ENCODE assay signal across 14 mouse cellular contexts in the genomic region with DNA sequence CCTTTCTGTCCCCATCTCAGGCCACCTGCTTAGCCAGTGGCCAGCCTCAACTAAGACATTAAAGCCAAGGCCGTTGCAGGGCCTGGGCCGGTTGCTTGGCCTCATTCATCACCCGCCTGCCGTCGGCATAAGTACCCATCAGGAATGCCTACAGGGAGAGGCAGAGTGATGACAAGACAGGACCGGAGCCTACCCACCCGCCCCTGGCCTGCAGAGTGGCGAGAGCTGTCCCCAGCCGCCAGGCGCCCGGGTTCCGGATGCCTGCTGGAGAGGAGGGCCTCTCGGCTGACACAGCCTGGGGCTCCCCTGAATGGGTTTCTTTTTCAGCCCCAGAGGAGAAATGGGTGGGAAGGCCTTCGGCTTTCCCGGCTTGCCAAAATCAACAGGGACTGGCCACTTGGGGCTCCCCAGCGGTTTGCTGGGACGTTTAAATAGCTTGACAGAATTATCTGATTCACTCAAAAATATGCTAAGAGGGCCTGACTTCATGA. TPM values are rescaled to one million over a fixed set of nuclear protein-coding genes. Genes with fewer than 3 reads are reported as not detected.
DNase-seq lines count a peak whose midpoint lies in the region; ATAC-seq and TF ChIP-seq lines count a peak whose summit lies in the region.
"Had no signal": no experiment of that assay in that cellular context is flagged by ENCODE, and none has a peak within 500 bp of the region (broad histone marks: within the 10 kb centered on the region; RNA-seq: fewer than 3 reads in every experiment).

No protein-coding gene starts in this region.

- no peak for DNase-seq in heart, adult 2 months
- no peak for DNase-seq in embryonic facial prominence, embryonic 10.5 days (ENCODE audit: low spot score)
- DNase-seq in heart, postnatal 4 days: peak; percentile 25
- DNase-seq in urinary bladder, postnatal 36 days (ENCODE audit: low spot score in 2 of 2): no peak
- DNase-seq in embryo, embryonic 9.5 days (ENCODE audit: extremely low spot score): no peak

- TF ChIP-seq POLR2A in heart, adult 2 months (IDR thresholded peaks at IDR 0.05; ENCODE audit: insufficient read depth, low read depth, low read length): no peak

- peaks cover 15% of the 10 kb centered on the region for H3K4me1 ChIP-seq in heart, embryonic 11.5 days (ENCODE audit: control insufficient read depth, insufficient read depth, low read length)
- no peaks in the 10 kb centered on the region for H3K4me1 ChIP-seq in heart, adult 2 months (ENCODE audit: control insufficient read depth, insufficient read depth, low read length)
- peaks cover 52% of the 10 kb centered on the region for H3K4me1 ChIP-seq in embryonic facial prominence, embryonic 10.5 days
- H3K4me1 ChIP-seq in limb, embryonic 13.5 days: peaks cover 67% of the 10 kb centered on the region
- H3K4me1 ChIP-seq: intestine, embryonic 15.5 days; liver, embryonic 12.5 days had no signal

- no peak overlapping the region for H3K27ac ChIP-seq in heart, embryonic 11.5 days (ENCODE audit: low read depth, low read length)
- H3K27ac ChIP-seq in heart, adult 2 months: no peak overlapping the region
- peak overlapping the region; percentile 37; the same call in 1 of the 2 replicates for H3K27ac ChIP-seq in embryonic facial prominence, embryonic 10.5 days (replicated peaks)
- H3K27ac ChIP-seq in limb, embryonic 13.5 days: peak overlapping the region; percentile 52; the same call in 1 of the 2 replicates
- H3K27ac ChIP-seq: intestine, embryonic 15.5 days; liver, embryonic 12.5 days; macrophage; midbrain, embryonic 15.5 days had no signal

- 35% methylated on average over 17 of the region's 17 CpGs for WGBS in heart, embryonic 11.5 days (ENCODE audit: insufficient replicate concordance)
- 63% methylated on average over 17 of the region's 17 CpGs for WGBS in heart, adult 2 months
- WGBS in embryonic facial prominence, embryonic 10.5 days: 77% methylated on average over 17 of the region's 17 CpGs
- WGBS in limb, embryonic 13.5 days: 47% methylated on average over 17 of the region's 17 CpGs

- no peak overlapping the region for H3K9ac ChIP-seq in heart, embryonic 11.5 days (ENCODE audit: low read depth, low read length)
- no peak overlapping the region for H3K9ac ChIP-seq in heart, adult 2 months (ENCODE audit: low read depth, low read length)
- H3K9ac ChIP-seq in limb, embryonic 13.5 days: no peak overlapping the region
- H3K9ac ChIP-seq: intestine, embryonic 15.5 days; liver, embryonic 12.5 days; midbrain, embryonic 15.5 days had no signal

- no peak for TF ChIP-seq CTCF in heart, adult 2 months (IDR thresholded peaks at IDR 0.05)

- intact Hi-C loops in heart, adult 2 months (cut with DNase I): no loop called here

- H3K9me3 ChIP-seq in heart, embryonic 11.5 days (replicated peaks; ENCODE audit: control insufficient read depth, low read length): no peaks in the 10 kb centered on the region
- H3K9me3 ChIP-seq in embryonic facial prominence, embryonic 10.5 days: no peaks in the 10 kb centered on the region
- no peaks in the 10 kb centered on the region for H3K9me3 ChIP-seq in limb, embryonic 13.5 days
- H3K9me3 ChIP-seq: intestine, embryonic 15.5 days; liver, embryonic 12.5 days; midbrain, embryonic 15.5 days had no signal

- H3K79me2 ChIP-seq in heart, adult 2 months (replicated peaks; ENCODE audit: control insufficient read depth, insufficient read depth, low read length): no peaks in the 10 kb centered on the region

- ATAC-seq in heart, embryonic 11.5 days (replicated peaks; ENCODE audit: insufficient number of reproducible peaks, low FRiP score, low TSS enrichment): peak; percentile 41; the same call in 1 of the 2 replicates
- peak; percentile 63; the same call in 1 of the 2 replicates for ATAC-seq in limb, embryonic 13.5 days (ENCODE audit: low FRiP score, low read depth)
- ATAC-seq: intestine, embryonic 15.5 days; liver, embryonic 12.5 days; midbrain, embryonic 15.5 days had no signal

- H3K27me3 ChIP-seq in heart, embryonic 11.5 days (ENCODE audit: control insufficient read depth, insufficient read depth, low read length): no peaks in the 10 kb centered on the region; the same call in 1 of the 2 replicates
- H3K27me3 ChIP-seq in heart, adult 2 months (ENCODE audit: control insufficient read depth, insufficient read depth, low read length): no peaks in the 10 kb centered on the region; the same call in 1 of the 2 replicates
- peaks cover 70% of the 10 kb centered on the region for H3K27me3 ChIP-seq in embryonic facial prominence, embryonic 10.5 days (replicated peaks; ENCODE audit: low read depth, poor library complexity, severe bottlenecking)
- 0 out of 2 replicates have a peak, but pooled peaks cover 4% of the 10 kb centered on the region for H3K27me3 ChIP-seq in limb, embryonic 13.5 days
- H3K27me3 ChIP-seq: CH12.LX; intestine, embryonic 15.5 days; midbrain, embryonic 15.5 days had no signal

- no peak overlapping the region for H3K4me3 ChIP-seq in heart, embryonic 11.5 days (ENCODE audit: low read depth, low read length)
- no peak overlapping the region for H3K4me3 ChIP-seq in heart, adult 2 months
- no peak overlapping the region for H3K4me3 ChIP-seq in embryonic facial prominence, embryonic 10.5 days
- H3K4me3 ChIP-seq in limb, embryonic 13.5 days: no peak overlapping the region
- H3K4me3 ChIP-seq: erythroblast, embryonic 14.5 days; intestine, embryonic 15.5 days; liver, embryonic 12.5 days; midbrain, embryonic 15.5 days had no signal

- no peak overlapping the region; the same call in 1 of the 2 replicates for H3K4me2 ChIP-seq in heart, embryonic 11.5 days
- no peak overlapping the region for H3K4me2 ChIP-seq in limb, embryonic 13.5 days (replicated peaks)
- H3K4me2 ChIP-seq: intestine, embryonic 15.5 days; liver, embryonic 12.5 days; midbrain, embryonic 15.5 days had no signal

- H3K36me3 ChIP-seq in heart, embryonic 11.5 days (ENCODE audit: control insufficient read depth, insufficient read depth, low read length): no peaks in the 10 kb centered on the region
- H3K36me3 ChIP-seq in heart, adult 2 months (ENCODE audit: control insufficient read depth, insufficient read depth, low read length): no peaks in the 10 kb centered on the region
- no peaks in the 10 kb centered on the region for H3K36me3 ChIP-seq in embryonic facial prominence, embryonic 10.5 days (replicated peaks)
- H3K36me3 ChIP-seq in limb, embryonic 13.5 days: no peaks in the 10 kb centered on the region
- H3K36me3 ChIP-seq: intestine, embryonic 15.5 days; liver, embryonic 12.5 days; midbrain, embryonic 15.5 days had no signal

- no peak for TF ChIP-seq EP300 in heart, adult 2 months (IDR thresholded peaks at IDR 0.05; ENCODE audit: insufficient read depth, low read depth, low read length)

RNA-seq across cellular contexts. Expression of gene Dmrtb1, which starts 55.1 kb away (rescaled TPM):
- not detected in 2 replicates for polyA plus RNA-seq in heart, embryonic 11.5 days (2014; fragmentation: Nextera tagmentation; extraction: Ambion mirVana)
- not detected for total RNA-seq in heart, adult 2 months (2021)
- polyA plus RNA-seq in heart, adult 2 months (2012; rRNA removed): 0.31 and 0.38 TPM in 2 replicates
- polyA plus RNA-seq in embryonic facial prominence, embryonic 10.5 days (2016; fragmentation: Nextera tagmentation; extraction: Ambion mirVana): 2.3 and 3.1 TPM in 2 replicates
- total RNA-seq in heart, postnatal 4 days (2021): not detected
- 0.14 and 0.32 TPM in 2 replicates for polyA plus RNA-seq in limb, embryonic 13.5 days (2015; fragmentation: Nextera tagmentation; extraction: Ambion mirVana)
- total RNA-seq: CH12.LX; heart, adult 18-20 months had no signal
- polyA plus RNA-seq: intestine, embryonic 15.5 days; liver, embryonic 12.5 days; macrophage had no signal

Comparison
In these comparisons a context has a peak if more than half of its experiments do, and no peak if none do; other contexts are left out.
1. H3K27ac ChIP-seq: peak in embryonic facial prominence, embryonic 10.5 days (single experiment) and limb, embryonic 13.5 days (single experiment); none in heart, embryonic 11.5 days (single experiment) and heart, adult 2 months (single experiment).